9 mouse cellular contexts compared by ENCODE assay signal in the genomic region with DNA sequence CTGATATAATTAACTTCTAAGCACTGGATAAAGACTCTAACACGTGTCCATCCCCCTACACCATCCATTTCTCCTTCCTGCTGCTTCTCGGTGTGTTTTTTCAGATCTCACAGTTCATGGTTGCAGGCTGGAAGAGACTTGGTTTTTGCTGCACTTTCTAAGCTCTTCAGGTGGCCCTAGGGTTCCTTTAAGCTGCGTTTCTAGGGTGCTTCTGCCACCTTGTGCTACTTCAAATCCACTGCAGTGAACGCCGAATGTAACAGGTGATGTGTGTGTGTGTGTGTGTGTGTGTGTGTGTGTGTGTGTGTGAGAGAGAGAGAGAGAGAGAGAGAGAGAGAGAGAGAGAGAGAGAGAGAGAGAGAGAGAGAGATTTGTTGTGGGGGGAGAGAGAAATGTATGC.
DNase-seq lines count a peak whose midpoint lies in the region; ATAC-seq lines count a peak whose summit lies in the region.
"Had no signal": no experiment of that assay in that cellular context is flagged by ENCODE, and none has a peak within 500 bp of the region (broad histone marks: within the 10 kb centered on the region; RNA-seq: fewer than 3 reads in every experiment).

No protein-coding gene starts in this region.

- no peak overlapping the region for H3K27ac ChIP-seq in hindbrain, embryonic 14.5 days
- H3K27ac ChIP-seq in hindbrain, embryonic 11.5 days (ENCODE audit: low read depth, low read length): no peak overlapping the region

- H3K4me2 ChIP-seq in hindbrain, embryonic 14.5 days (replicated peaks): no peak overlapping the region
- H3K4me2 ChIP-seq in hindbrain, embryonic 11.5 days (replicated peaks; ENCODE audit: low read depth, low read length): no peak overlapping the region

- H3K36me3 ChIP-seq in hindbrain, embryonic 14.5 days (replicated peaks; ENCODE audit: control insufficient read depth, insufficient read depth): no peaks in the 10 kb centered on the region
- no peaks in the 10 kb centered on the region for H3K36me3 ChIP-seq in hindbrain, embryonic 11.5 days (ENCODE audit: control insufficient read depth, insufficient read depth, low read length)

- H3K9me3 ChIP-seq in hindbrain, embryonic 14.5 days (ENCODE audit: control insufficient read depth, low read length): no peaks in the 10 kb centered on the region
- H3K9me3 ChIP-seq in hindbrain, embryonic 11.5 days (ENCODE audit: control insufficient read depth, low read length): no peaks in the 10 kb centered on the region
- H3K9me3 ChIP-seq: megakaryocyte, embryonic 14.5 days had no signal

- H3K4me3 ChIP-seq in hindbrain, embryonic 14.5 days (replicated peaks; ENCODE audit: low read length): no peak overlapping the region
- H3K4me3 ChIP-seq in hindbrain, embryonic 11.5 days (ENCODE audit: low read depth, low read length): no peak overlapping the region
- H3K4me3 ChIP-seq: megakaryocyte, embryonic 14.5 days had no signal

- no peaks in the 10 kb centered on the region; the same call in 1 of the 2 replicates for H3K4me1 ChIP-seq in hindbrain, embryonic 14.5 days (replicated peaks; ENCODE audit: control insufficient read depth, insufficient read depth, low read length)
- H3K4me1 ChIP-seq in hindbrain, embryonic 11.5 days (replicated peaks; ENCODE audit: control insufficient read depth, insufficient read depth, low read length): no peaks in the 10 kb centered on the region; the same call in 1 of the 2 replicates
- H3K4me1 ChIP-seq: megakaryocyte, embryonic 14.5 days had no signal

- peak; percentile 43; the same call in 1 of the 2 replicates for ATAC-seq in hindbrain, embryonic 14.5 days (ENCODE audit: low FRiP score)
- no peak for ATAC-seq in hindbrain, embryonic 11.5 days (ENCODE audit: low FRiP score)

- no peaks in the 10 kb centered on the region for H3K27me3 ChIP-seq in hindbrain, embryonic 14.5 days (ENCODE audit: control insufficient read depth, insufficient read depth, low read length)
- H3K27me3 ChIP-seq in hindbrain, embryonic 11.5 days (ENCODE audit: control insufficient read depth, insufficient read depth, low read length): no peaks in the 10 kb centered on the region
- H3K27me3 ChIP-seq: megakaryocyte, embryonic 14.5 days had no signal

- 52% methylated on average over 5 of the region's 5 CpGs for WGBS in hindbrain, embryonic 14.5 days
- WGBS in hindbrain, embryonic 11.5 days: 27% methylated on average over 5 of the region's 5 CpGs

- H3K9ac ChIP-seq in hindbrain, embryonic 14.5 days: no peak overlapping the region
- no peak overlapping the region for H3K9ac ChIP-seq in hindbrain, embryonic 11.5 days (ENCODE audit: low read depth, low read length)

- intact Hi-C loops in gastrocnemius, postnatal 36 days (cut with DNase I): no loop called here

- peak; percentile 61 for DNase-seq in hindbrain, embryonic 14.5 days (ENCODE audit: low spot score)
- no peak for DNase-seq in hindbrain, embryonic 11.5 days (ENCODE audit: low spot score)
- peak; percentile 85 for DNase-seq in brain, adult 2 months (ENCODE audit: low read depth, low spot score)
- DNase-seq in kidney, adult 9 months: peak; percentile 78
- DNase-seq in retina, adult 2 months (ENCODE audit: low read depth, low spot score): peak; percentile 57
- no peak for DNase-seq in adrenal gland, adult 8-10 months
- DNase-seq in gastrocnemius, postnatal 36 days: no peak
- no peak for DNase-seq in layer of hippocampus, postnatal 14 days (ENCODE audit: low spot score in 2 of 2)

Comparison
In these comparisons a context has a peak if more than half of its experiments do, and no peak if none do; other contexts are left out.
1. DNase-seq: peak in hindbrain, embryonic 14.5 days (single experiment), brain, adult 2 months (single experiment), kidney, adult 9 months (single experiment) and retina, adult 2 months (single experiment); none in hindbrain, embryonic 11.5 days (single experiment), adrenal gland, adult 8-10 months (single experiment), gastrocnemius, postnatal 36 days (0 of 2) and layer of hippocampus, postnatal 14 days (0 of 2).